Mouse (Mus musculus) liver (tissue): ENCODE measurements at regions not wholly inside any gene's neighbourhood (a gene's known extent, or its start where the extent isn't known, plus 50 kb on each side); places are given as distances from the start of the nearest gene placed in this dataset.
"Not testable (repeated sequence)": the region's sequence is repeated elsewhere in the genome, so short reads cannot be mapped to it uniquely, and the experiment has no call there.

Source experiments
- DNase-seq: peaks from one replicate; pipeline ENCODE4 v3.0.0-alpha.2; 2020; ENCODE audit warnings: mixed read lengths

DNA sequence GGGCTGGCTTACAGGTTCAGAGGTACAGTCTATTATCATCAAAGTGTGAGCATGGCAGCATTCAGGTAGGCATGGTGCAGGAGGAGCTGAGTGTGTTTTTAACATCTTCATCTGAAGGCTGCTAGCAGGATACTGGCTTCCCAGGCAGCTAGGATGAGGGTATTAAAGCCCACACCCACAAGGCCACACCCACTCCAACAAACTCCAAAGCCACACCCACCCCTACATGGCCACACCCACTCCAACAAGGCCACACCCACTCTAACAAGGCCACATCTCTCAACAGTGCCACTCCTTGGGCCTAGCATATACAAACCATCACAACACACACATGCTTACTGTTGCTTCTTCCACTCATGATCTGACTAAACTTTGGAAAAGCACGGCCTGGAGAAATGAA, 172.5 kb downstream of the Msrb3 start:
- DNase-seq: no peak

DNA sequence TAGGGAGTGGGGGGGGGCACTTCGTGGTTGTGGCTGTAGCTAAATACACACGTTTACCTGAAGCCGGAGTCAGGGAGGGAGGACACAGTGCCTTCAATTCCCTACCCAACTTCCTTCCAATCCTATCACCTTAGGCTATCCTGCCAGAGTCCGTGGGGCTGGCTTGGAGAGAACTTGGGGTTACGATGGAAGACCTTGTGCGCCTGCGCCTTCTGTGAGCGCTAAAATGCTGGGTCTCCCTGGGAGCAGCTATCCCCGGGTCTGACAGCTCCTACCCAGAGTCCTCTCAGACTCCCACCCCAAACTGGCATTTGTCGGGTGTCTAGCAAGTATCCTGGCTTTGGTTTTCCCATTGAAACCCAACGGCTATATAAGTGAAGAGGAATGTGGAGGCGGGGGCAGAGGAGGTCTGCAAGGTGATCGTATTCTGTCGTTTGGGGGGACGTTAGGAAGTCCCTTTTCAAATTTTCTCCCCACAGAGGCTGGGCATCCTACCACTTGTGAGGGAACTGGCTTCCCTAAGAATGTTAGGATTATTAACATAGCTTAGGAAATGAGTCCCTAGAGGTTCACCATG, 176.9 kb downstream of the Msrb3 start:
- no peak for DNase-seq

DNA sequence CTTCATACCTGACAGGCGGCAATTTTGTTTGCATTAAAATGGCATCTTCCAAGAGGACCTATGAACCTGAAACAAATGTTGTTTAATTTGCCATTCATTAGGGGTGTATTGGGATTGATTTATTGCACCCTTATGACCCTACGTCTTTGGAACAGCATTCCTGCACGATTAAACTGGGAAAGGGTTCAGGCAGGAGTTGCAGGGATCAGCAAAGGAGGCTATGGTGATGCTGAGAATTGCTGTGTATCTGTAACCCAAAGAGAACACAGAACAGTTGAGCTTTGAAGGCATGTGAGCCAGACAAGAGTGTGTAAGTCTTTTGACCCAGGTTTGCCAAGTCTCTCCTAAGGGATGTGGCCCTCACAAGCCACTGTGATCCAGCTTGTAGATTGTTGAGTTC, 177.9 kb downstream of the Msrb3 start:
- DNase-seq: no peak

DNA sequence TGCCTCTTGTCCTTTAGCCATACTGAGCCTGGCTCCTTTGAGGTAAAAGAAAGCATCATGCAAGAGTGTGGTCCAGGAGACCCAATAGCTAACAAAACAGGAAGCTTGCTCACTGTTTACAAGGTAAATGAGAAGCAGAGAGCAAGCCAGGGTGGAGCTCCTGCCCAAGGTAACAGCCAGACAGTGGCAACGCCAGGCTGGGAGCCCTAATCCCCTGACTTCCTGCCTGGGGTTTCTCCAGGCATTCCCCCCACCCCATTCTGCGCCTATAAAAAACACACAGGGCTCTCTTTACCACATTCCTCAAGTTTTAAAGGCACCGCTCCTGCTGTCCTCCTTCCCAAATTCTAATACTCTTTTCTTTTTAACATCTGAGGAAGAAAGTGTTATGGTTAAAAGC, 178.8 kb downstream of the Msrb3 start:
- DNase-seq: no peak

DNA sequence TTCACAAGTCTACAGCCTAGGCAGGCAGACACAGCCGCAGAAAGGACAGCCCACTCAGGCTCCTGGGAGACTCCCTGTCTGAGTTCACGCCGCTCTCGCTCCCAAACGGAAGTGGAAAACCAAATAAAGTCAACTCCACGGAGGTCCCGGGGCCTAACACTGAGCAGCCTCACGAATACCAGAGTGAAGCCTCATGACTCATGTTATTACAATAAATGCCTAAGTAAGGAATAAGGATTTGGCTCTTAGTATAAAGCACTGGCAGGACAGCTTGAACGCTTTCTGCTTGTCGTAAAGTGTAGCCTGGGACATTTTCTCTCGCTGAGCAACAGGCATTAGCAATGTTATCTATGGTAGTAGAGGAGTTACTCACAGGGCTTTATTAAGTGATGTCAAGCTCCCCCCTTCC, 181.7 kb downstream of the Msrb3 start:
- DNase-seq: peak; percentile 41

DNA sequence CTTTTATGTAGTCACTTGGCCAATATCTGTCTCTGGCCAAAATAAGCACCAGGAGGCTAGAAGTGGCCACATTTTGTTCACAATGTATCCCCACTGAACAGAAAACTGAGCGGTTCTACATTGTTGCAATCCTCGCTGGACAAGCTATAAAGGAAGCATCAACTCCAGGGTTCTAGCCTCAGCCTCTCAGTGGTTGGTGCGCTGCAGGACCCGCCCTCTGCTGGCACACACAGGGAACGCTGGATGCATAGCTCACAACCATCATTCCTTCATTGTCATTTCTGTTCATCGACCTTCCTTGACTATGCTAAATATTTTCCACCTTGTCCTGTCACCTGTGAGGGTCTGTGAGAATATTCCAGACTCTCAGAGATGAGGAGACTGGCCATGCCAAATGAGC, 182.5 kb downstream of the Msrb3 start:
- DNase-seq: no peak

DNA sequence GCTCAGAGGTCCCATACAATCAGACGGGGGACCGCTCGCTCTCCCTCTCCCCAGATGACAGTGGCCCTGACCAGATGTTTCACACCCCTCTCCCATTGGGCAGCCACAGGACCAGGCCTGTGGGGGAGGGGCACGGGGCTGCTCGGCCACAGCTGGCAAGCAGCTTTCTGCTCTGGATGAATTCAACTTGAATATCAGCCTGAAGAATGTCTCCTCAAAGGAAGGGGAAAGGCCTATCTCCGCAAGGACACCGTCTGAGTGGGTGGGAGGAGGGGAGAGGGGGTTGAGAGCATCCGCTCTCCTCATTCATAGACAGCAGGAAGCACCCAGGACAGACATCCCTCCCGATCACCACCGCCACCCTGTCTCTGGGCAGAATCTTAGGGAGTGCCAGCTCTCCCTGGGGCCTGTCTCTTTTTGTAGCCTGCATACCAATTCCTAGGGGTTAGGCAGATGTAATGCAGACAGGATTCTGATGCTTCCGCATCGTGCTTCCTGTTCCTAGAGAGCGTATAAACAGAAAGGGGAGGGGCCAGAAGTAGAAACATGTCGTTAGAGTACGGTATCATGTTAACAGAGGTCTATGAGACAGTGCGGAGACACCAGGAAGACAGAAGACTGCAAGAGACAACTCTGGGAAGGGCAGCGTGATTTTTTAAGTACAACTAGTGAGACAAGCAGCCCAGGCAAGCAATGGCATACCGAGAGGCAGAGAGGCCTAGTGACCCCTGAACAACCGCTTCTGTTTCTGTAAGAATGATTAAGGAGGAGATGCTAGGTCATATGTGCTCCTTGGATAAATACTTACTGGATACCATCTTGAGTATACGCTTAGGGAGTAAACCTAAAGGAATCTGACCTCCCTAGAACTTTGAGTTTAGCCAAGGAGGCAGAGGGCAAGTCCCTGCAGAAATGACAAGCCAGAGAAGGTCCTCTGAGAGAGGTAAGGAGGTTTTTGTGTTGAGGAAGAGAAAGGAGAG, 190.8 kb downstream of the Msrb3 start:
- DNase-seq: peak; percentile 42

DNA sequence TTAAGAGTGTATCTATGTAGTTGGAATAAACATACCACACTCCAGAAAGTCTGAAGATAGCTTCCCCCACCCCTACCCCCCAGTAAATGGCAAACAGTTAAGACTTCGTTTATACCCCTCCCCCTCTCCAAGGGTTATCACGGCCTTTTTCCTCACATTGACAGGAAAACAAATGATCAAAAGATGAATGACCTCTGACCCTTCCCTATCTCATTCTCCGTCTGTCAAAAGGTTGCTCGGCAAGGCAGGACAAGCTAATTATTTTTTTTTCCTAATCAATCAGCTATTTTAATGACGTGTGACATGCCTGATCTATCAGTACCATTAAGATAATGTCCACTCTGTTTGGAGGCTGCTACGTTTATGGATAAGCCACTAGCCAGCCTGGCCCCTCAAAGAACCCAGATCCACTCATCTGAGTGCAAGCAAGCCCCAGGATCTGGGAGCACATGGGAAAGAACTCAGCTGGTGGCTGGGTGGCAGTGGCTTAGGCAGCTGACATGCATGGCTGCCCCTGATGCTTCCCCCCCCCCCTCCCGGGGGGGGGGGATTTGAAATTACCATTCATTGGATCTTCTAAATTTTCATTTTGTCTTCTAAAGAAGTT, 192.1 kb downstream of the Msrb3 start:
- no peak for DNase-seq

DNA sequence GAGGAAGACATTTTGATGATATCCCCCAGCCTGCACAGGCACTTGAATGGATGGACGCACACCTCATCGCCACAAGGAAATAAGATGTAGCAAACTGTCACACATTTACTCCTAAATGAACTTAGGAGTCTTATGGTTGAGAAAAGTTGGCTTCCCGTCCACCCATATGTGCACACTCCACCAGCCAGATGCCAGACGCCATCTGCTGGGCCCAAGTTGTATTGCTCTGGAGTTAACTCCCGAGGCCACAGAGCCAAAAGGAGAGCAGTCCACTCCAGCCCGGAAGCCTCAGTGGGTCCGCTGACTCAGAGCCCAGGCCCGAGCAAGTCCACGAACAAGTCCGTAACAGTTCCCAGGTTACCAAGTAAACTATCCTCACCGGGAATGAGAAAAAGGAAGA, 197.1 kb downstream of the Msrb3 start:
- peak; percentile 71 for DNase-seq

DNA sequence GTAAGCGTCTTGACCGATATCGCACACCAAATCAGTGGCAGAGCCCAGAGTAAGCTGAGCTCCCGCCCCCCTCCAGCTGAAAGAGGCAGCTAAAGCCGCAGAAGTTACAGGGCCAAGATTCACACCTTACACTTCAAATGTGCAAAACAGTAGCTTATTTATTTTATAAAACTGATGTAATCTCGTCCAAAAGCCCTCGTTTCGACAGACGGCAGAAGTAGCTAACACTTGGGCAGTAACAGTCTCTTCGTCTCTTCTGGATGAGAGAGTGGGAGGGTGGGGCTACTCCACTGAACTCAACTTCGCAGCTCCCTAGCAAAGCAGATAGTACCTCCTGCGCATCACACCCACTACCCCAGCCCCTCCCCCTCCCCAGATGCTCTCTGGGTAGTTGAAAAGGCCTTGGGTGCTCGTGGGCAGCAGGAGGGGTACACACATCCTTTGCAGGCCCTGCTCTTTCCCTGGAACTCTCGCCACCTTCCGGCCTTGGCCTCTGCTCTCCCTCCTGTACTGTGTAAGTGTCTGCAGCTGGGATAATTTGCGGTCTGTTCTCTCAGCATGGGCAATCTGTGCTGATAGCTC, 201.5 kb downstream of the Msrb3 start:
- peak; percentile 38 for DNase-seq

DNA sequence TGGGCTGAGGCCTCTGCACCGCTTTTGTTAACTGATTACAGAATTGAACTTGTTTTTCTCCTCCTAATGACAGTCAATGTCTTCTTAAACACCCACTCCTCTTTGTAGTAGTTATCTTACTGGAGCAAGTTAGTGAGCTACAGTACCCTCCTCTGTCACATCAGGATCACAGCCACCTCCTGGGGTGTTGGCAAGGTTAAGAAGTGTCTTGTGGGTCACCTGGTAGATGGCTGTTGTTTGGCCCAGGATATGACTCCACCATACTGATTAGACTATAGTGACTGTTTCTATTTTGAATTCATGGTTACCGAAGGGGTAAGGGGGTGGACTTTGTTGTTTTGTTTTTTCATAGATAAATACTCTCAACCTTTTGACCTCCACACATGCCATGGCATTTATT, 202.4 kb downstream of the Msrb3 start:
- no peak for DNase-seq

DNA sequence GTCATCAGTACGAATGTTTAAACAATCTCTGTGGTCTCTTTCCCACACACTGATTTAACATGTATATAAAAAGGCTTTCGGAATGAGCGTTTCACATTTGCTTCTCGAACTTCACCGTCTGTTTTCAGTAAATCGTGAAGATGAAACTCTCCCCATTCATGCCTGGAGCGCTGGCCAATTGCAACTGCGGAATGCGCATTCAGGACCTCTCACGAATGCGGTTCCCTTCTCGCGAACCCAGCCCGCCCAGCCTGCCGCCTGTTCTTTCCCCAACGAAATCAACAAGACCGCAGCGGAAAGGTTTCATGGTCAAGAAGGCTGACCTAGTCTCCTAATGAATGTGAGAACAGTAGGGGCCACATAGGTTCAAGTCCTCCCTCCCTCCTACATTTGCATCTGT, 204.4 kb downstream of the Msrb3 start:
- DNase-seq: peak; percentile 32

DNA sequence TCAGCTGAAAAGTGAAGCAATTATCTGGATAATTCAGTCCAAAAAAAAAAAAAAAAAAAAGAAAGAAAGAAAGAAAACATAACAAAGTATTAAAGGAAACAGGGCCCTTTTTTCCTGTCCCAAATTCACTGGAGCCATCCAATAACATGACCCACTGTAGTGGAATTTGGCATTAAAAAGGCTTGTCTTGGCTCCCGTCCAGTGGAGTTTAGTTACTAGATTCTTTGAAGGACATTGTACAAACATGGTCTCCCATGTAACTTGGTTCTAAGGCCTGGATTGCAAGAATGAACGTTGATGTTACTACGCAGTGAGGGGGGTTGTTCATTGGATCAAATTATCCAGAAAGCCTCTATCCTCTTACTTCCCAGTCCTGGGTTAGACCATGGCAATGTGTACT, 207.4 kb downstream of the Msrb3 start:
- no peak for DNase-seq

DNA sequence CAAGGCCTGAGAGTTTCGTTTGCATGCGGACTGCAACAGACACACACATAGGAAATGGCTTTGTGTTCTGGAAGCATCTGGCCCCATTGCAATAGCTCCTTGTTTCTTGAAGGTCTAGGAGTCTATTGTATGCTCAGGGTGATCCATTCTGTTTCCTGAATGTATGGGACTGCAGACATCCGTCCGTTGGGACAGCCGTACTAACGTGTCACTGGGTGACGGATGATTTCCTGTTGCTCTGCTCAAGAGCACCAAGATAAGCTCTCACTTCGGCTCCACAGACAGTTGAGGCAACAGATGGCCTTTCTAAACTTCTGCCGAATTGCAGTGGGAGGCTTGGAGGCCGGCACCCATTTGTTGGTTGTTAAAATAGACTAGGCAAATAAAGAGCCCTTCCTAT, 209.9 kb upstream of the Hmga2 start:
- peak; percentile 50 for DNase-seq

DNA sequence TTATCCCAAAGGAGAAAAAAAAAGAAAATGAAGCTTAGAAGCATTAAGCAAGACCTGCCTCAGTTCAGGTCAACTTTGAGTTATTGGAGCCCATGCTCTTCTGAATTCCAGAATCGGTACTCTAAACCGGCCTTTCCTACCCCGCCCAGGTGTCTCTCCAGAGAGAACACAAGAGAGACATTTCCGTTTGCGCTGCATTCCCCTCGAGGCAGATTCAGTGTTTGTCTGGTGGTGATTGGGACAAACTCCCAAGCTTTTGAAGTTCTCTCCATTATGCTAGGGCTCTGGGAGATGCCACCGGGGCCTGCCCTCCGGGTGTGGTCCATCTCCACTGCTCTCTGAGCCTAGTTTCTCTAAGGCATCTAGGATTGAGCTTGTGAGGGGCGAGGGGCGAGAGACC, 205.8 kb upstream of the Hmga2 start:
- no peak for DNase-seq

DNA sequence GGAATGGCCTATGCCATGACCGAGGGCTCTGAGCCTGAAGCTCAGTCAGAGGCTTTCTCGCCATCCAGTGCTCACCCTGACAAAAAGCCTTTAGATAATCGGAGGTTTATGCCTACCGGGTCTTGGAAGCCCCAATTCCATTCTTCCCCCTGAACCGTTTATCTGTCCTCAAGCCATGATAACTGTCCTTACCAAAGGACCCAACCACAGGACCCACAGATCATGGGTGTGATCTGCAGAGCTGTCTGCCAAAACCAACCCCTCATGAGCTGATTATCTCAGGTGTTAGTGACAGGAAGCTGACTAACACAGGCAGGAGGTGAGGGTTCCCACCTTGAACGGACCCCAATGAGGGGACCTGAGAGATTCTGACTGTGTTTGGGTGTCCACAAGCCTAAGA, 203.7 kb upstream of the Hmga2 start:
- DNase-seq: no peak

DNA sequence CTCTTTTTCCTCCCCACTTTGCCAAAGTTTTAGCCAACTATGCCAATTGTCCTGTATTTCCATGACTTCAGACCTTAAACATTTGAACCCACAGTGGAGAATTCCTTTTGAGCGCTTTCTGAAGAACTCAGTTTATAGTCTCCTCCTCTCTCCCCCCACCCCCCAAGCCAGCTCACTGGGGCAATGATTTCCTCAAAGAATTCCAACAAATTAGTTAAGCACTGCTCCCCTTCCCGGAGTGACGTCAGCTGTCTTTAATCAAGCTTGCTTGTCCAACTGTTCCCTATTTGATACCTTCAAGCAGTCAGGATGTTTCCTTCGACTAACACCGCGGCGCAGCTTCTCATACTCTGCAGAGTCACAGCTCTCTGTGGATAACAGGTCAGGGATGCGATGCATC, 202.0 kb upstream of the Hmga2 start:
- DNase-seq: no peak

DNA sequence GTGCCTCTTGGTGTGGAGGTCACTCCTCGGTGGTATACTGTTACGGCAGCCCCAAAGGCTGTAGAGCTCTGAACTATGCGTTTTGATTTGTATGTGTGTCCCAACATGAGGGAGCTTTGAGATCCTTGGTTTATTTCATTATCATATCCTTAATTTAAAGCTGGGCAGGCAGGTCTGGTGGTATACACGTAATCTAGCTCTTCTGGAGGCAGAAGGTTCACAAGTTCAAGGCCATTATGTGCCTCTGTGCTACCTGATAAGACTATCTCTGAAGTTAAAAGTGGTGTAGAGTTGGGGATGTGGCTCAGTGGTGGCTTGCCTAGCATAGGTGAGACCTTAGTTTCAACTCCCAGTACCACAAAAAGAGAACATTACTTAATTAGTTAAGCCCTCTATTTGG, 199.1 kb upstream of the Hmga2 start:
- DNase-seq: no peak

DNA sequence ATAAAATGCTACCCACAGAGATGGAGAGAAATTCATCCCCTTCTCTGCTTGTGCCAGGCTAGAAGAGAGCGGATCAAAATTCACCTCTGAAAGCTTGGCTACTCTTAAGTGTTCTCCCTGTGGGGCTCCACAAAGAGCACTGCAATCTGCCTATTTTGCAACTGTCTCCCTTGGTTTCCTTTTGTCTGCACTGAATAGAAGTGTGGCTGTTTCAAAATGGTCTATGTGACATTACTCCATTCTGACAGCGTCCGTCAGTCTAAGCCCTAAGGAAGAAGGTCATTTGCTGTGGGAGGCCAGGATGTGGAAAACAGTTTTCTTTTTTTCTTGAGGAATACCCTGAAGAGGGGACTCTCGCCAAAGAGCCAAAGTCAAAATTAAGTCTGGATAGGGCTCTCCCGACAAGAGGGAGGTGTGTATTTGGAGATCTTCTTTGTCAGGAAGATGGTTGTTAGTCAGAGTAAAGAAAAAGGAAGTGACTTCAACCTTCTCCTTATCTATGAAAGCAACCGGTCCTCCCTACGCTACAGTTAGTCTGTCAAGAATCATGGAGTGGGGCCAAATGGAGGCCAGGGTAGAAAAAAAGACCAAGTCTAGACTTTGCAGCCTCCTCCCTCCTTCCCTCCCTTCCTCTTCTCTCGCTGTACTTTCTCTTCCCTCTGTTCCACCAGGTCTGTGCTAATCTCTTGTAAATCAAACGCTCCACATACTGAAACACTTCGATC, 198.2 kb upstream of the Hmga2 start:
- DNase-seq: no peak

DNA sequence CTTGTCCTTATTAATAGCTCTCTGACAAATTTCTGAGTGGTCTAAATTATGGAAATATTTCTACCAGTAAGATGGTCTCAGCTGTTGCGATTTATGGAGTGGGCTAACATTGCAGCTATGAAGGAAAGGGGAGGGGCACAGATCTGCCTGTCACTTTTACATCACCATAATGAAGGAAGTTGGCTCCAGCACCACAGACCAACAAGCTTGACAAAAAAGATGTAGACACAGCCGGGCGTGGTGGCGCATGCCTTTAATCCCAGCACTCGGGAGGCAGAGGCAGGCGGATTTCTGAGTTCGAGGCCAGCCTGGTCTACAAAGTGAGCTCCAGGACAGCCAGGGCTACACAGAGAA, 191.4 kb upstream of the Hmga2 start:
- not testable (repeated sequence) for DNase-seq

DNA sequence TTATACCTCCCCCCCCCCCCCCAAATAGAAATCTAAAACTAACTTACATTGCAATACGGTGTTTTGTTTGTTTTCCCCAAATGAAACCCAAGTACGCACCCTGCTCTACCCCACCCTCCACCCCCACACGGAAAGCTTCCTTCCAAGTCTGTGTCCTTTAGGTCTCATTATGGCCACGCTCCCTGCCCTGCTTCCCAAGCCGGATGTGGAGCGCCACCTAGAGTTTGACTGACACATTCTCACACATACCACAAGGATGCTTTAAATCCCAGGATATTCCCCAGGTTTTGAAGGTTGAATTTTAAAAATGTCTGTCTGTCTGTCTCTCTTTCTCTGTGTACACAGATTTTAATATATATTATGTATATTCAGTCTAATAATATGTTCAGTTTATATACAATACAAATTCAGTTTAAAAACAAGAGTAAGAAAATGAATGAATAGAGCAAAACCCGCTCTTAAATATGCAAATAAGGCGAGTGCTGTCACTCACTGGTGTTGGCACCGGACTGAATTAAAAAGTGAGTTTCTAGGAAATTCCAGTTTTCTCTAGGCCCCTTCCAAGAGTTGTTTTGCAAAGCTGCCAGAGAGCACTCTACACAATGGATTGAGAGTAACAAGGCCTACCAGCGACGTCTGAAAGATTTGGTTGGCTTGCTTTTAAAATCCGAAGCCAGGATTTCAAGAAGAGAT, 190.9 kb upstream of the Hmga2 start:
- DNase-seq: peak; percentile 52

DNA sequence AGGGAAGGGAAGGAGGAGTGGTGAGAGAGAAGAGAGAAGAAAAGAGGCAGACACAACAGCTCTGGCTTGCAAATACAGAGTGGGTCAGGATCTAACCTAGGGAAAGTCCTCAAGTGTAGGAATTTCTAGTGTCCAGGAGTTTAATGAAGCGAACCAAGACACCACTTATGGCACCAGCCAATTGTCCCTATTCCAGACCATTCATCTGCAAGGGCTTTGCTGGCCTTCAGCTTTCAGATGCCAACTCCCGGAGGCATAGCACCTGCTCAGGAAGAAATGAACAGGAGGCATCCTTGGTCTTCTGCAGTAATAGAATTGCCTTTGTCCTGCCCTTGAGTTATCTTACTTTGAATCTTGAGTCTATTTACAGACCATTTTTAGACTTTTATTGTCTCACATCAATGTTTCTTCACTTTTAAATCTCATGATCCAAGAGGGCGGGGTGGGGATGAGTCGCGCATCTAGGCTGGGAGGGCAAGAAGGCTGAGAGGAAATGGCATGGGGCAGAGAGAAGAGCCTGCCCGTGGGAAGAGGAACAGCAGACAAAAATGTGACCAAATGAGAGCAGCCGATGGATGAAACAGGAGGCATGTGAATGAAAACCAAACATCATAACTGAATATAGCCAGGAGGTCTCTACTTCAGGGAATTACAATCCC, 190.1 kb upstream of the Hmga2 start:
- DNase-seq: no peak
